Comparison of ENCODE assay signal across 8 mouse cellular contexts in the genomic region with DNA sequence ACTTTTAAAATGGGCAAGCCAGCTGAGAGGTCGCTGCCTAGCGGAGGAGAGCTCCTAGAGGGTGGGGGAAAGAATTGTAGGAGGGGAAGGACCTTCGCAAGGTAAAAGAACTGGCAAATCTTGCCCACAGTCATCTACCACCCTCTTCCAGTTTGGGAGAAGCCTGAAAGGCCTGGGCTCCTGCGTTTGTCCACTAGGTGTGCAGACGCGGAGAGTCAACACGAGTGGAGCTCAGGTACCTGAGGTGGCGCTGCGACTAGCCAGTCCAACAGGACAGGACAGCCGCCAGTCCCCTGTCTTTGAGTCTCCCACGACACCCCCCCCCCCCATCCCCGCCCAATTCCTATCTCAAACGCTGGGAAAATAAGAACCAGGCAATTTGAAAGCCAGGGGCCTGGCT. TPM values are rescaled to one million over a fixed set of nuclear protein-coding genes. Genes with fewer than 3 reads are reported as not detected.
DNase-seq lines count a peak whose midpoint lies in the region; ATAC-seq and TF ChIP-seq lines count a peak whose summit lies in the region.

No protein-coding gene starts in this region.

- TF ChIP-seq CTCF in liver, postnatal 0 days (IDR thresholded peaks at IDR 0.05; ENCODE audit: low read depth) = no peak
- TF ChIP-seq CTCF in lung, postnatal 0 days (IDR thresholded peaks at IDR 0.05) = peak; percentile 73

- intact Hi-C loops in gastrocnemius, postnatal 36 days (cut with DNase I) = loop anchor here (10.0 kb wide), 1 partner anchor 660 kb away; a partner anchor contains a TSS

- peaks cover 96% of the 10 kb centered on the region for H3K27me3 ChIP-seq in liver, postnatal 0 days (ENCODE audit: insufficient read depth, low read length)
- H3K27me3 ChIP-seq in liver, embryonic 12.5 days (replicated peaks) = peaks cover 100% of the 10 kb centered on the region
- peaks cover 43% of the 10 kb centered on the region for H3K27me3 ChIP-seq in hindbrain, embryonic 15.5 days
- peaks cover 42% of the 10 kb centered on the region for H3K27me3 ChIP-seq in lung, postnatal 0 days (replicated peaks; ENCODE audit: insufficient read depth, low read length)

- no peak overlapping the region for H3K4me3 ChIP-seq in liver, postnatal 0 days (ENCODE audit: low read depth, low read length)
- H3K4me3 ChIP-seq in liver, embryonic 12.5 days = no peak overlapping the region
- peak overlapping the region; percentile 46; the same call in 1 of the 2 replicates for H3K4me3 ChIP-seq in hindbrain, embryonic 15.5 days
- peak overlapping the region; percentile 63 for H3K4me3 ChIP-seq in lung, postnatal 0 days (ENCODE audit: low read depth, low read length)

- no peaks in the 10 kb centered on the region for H3K9me3 ChIP-seq in liver, postnatal 0 days (ENCODE audit: low read length)
- H3K9me3 ChIP-seq in liver, embryonic 12.5 days (replicated peaks) = no peaks in the 10 kb centered on the region
- no peaks in the 10 kb centered on the region for H3K9me3 ChIP-seq in hindbrain, embryonic 15.5 days
- H3K9me3 ChIP-seq in lung, postnatal 0 days (ENCODE audit: low read length) = no peaks in the 10 kb centered on the region

- H3K27ac ChIP-seq in liver, postnatal 0 days (ENCODE audit: low read depth) = no peak overlapping the region
- no peak overlapping the region for H3K27ac ChIP-seq in liver, embryonic 12.5 days
- H3K27ac ChIP-seq in hindbrain, embryonic 15.5 days (replicated peaks) = no peak overlapping the region
- peak overlapping the region; percentile 89 for H3K27ac ChIP-seq in lung, postnatal 0 days (ENCODE audit: low read length)

- no peak for TF ChIP-seq EP300 in liver, postnatal 0 days (IDR thresholded peaks at IDR 0.05; ENCODE audit: low read depth)
- TF ChIP-seq EP300 in lung, postnatal 0 days (IDR thresholded peaks at IDR 0.05) = no peak

- 3% methylated on average over 13 of the region's 13 CpGs for WGBS in liver, postnatal 0 days (ENCODE audit: insufficient replicate concordance)
- 6% methylated on average over 13 of the region's 13 CpGs for WGBS in liver, embryonic 12.5 days (ENCODE audit: insufficient replicate concordance)
- WGBS in hindbrain, embryonic 15.5 days = 2% methylated on average over 13 of the region's 13 CpGs
- WGBS in lung, postnatal 0 days = 0% methylated on average over 13 of the region's 13 CpGs

- no peaks in the 10 kb centered on the region for H3K4me1 ChIP-seq in liver, postnatal 0 days (ENCODE audit: insufficient read depth)
- no peaks in the 10 kb centered on the region for H3K4me1 ChIP-seq in liver, embryonic 12.5 days
- H3K4me1 ChIP-seq in hindbrain, embryonic 15.5 days (replicated peaks) = peaks cover 33% of the 10 kb centered on the region
- no peaks in the 10 kb centered on the region; the same call in 1 of the 2 replicates for H3K4me1 ChIP-seq in lung, postnatal 0 days (ENCODE audit: insufficient read depth, low read depth, low read length)

- H3K9ac ChIP-seq in liver, postnatal 0 days (replicated peaks) = no peak overlapping the region
- H3K9ac ChIP-seq in liver, embryonic 12.5 days = no peak overlapping the region
- H3K9ac ChIP-seq in hindbrain, embryonic 15.5 days = no peak overlapping the region
- no peak overlapping the region for H3K9ac ChIP-seq in lung, postnatal 0 days (replicated peaks; ENCODE audit: low read depth)

- H3K4me2 ChIP-seq in liver, postnatal 0 days (ENCODE audit: low read depth, low read length) = no peak overlapping the region
- no peak overlapping the region for H3K4me2 ChIP-seq in liver, embryonic 12.5 days
- peak overlapping the region; percentile 62 for H3K4me2 ChIP-seq in hindbrain, embryonic 15.5 days
- H3K4me2 ChIP-seq in lung, postnatal 0 days (replicated peaks; ENCODE audit: low read depth, low read length) = peak overlapping the region; percentile 58

- DNase-seq in liver, postnatal 0 days = peak; percentile 15
- peak; percentile 83 for DNase-seq in lung, postnatal 0 days (ENCODE audit: low spot score)
- no peak for DNase-seq in adrenal gland, postnatal 10 days
- DNase-seq in layer of hippocampus, adult 11-12 months (ENCODE audit: low spot score) = no peak
- no peak for DNase-seq in gastrocnemius, postnatal 36 days
- DNase-seq in right cerebral cortex, postnatal 14 days = no peak

- no peak for ATAC-seq in liver, postnatal 0 days
- no peak for ATAC-seq in liver, embryonic 12.5 days
- no peak for ATAC-seq in hindbrain, embryonic 15.5 days (ENCODE audit: low FRiP score, low read depth)
- peak; percentile 65 for ATAC-seq in lung, postnatal 0 days

- H3K36me3 ChIP-seq in liver, postnatal 0 days (replicated peaks; ENCODE audit: insufficient read depth, low read length) = no peaks in the 10 kb centered on the region
- no peaks in the 10 kb centered on the region for H3K36me3 ChIP-seq in liver, embryonic 12.5 days
- H3K36me3 ChIP-seq in hindbrain, embryonic 15.5 days = no peaks in the 10 kb centered on the region
- H3K36me3 ChIP-seq in lung, postnatal 0 days (ENCODE audit: insufficient read depth, low read length) = no peaks in the 10 kb centered on the region

RNA-seq across cellular contexts. Expression of a gene that starts 0.8 kb away (rescaled TPM):
- polyA plus RNA-seq in liver, postnatal 0 days (2015; fragmentation: Nextera tagmentation; extraction: Ambion mirVana) = not detected in 2 replicates
- polyA plus RNA-seq in liver, embryonic 12.5 days (2016; fragmentation: Nextera tagmentation; extraction: Ambion mirVana) = 0.12 TPM in 1 of 2 replicates, not detected in the other
- 8.5 and 8.7 TPM in 2 replicates for polyA plus RNA-seq in hindbrain, embryonic 15.5 days (2015; fragmentation: Nextera tagmentation; extraction: Ambion mirVana)
- polyA plus RNA-seq in lung, postnatal 0 days (2015; fragmentation: Nextera tagmentation; extraction: Ambion mirVana) = 19.3 and 20.6 TPM in 2 replicates
- under 1 TPM in 1 of 2 experiments, not detected in 1; 0.18 TPM for total RNA-seq in adrenal gland, postnatal 10 days (2021)
- not detected for total RNA-seq in gastrocnemius, postnatal 36 days (2021)

Comparison
In these comparisons a context has a peak if more than half of its experiments do, and no peak if none do; other contexts are left out.
1. DNase-seq: peak in liver, postnatal 0 days (single experiment) and lung, postnatal 0 days (single experiment); none in adrenal gland, postnatal 10 days (single experiment), layer of hippocampus, adult 11-12 months (single experiment), gastrocnemius, postnatal 36 days (0 of 2) and right cerebral cortex, postnatal 14 days (single experiment).
2. H3K4me2 ChIP-seq: peak in hindbrain, embryonic 15.5 days (single experiment) and lung, postnatal 0 days (single experiment); none in liver, postnatal 0 days (single experiment) and liver, embryonic 12.5 days (single experiment).
3. H3K4me3 ChIP-seq: peak in hindbrain, embryonic 15.5 days (single experiment) and lung, postnatal 0 days (single experiment); none in liver, postnatal 0 days (single experiment) and liver, embryonic 12.5 days (single experiment).